Mouse (Mus musculus) B cell, adult 2 months (primary cell): Measurements from ENCODE around the gene 4930558K02Rik.
A peak's percentile ranks its signal among the peaks of the same experiment; 100 is the strongest.

Source experiments
- DNase-seq, 2 experiments: peaks; one replicate each; pipeline ENCODE4 v3.0.0; 2022

4930558K02Rik gene

DNA sequence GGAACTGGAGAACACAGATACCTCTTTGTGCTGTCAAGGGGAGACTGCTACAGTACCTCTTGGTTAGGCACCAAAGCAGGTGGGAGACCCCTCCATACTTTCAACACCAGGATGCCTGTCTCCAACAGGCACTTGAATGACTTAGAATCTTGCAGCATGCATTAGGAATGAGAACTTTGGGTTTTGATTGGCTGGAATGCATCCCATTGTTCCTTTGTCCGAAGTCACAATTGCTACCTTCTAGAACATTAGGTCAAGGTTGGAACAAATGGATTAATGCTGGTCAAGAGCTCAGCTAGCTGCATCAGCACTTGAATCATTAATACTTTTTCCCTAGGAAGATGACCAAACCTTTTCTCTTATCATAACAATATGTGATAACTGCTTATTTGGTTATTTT lies at the start of gene 4930558K02Rik:
4930558K02Rik (minus strand) TSS at position 101 of the 400 bp plus-strand sequence.
- no peak for DNase-seq

GRCm38 (mm10) chr1:162023681-162024270 lies 44.3 kb upstream of the 4930558K02Rik start:
- no peak for DNase-seq

DNA sequence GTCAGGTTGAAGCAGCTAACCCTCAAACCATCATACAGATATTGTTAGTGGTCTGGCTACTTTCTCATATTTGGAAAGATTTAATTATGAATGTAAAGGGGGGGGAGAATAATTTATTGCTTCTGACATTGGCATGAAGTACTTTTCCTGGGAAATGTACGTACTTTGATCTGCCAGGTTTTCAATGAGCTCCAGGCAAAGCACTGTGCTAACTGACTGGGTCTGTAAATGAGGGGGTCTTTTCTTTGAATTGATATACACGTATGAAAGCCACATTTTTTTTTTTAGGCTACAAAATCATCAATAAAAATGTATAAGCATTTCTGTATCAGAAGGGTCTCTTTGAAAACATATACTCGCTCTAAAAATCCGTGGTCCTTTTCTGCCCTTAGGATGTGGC lies 41.3 kb upstream of the 4930558K02Rik start:
- no peak for DNase-seq

DNA sequence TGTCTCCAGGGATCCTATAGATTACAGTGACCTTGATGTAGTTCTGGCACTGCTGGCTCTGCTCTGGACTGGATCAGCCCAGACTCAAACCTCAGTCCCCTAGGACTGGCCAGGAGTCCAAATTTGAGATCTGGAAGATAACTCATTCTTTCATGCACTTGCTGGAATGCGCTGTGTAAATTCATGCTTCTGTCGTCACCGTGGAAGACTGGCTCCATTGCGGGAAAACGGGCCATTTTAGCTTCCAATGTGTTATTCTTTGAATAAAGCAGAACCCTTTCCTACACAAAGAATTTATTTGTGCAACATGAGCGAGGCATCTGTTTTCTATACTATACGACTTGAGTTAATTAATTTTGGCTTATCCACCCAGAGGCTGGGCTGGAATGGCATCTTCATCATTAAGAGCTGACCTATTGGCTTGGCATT lies 40.9 kb upstream of the 4930558K02Rik start:
- no peak for DNase-seq

DNA sequence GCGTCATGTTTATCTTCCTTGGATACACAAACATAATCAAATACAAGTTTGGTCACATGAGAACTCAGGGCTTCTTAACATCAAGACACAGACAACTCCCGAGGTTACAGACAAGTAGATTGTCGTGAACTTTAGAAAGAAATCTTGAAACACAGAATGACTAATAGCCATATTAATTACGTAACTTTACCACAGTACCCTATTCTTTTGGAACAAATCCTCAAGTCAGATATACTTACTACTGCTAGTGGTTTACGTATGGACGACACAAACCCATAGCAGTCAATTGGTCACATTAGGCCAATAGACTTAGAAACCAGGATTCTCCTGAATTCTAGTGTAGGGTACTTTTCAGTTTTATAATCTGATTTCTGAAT lies 39.2 kb upstream of the 4930558K02Rik start:
- DNase-seq, result no peak

- DNase-seq, result no peak
Observed at GRCm38 (mm10) chr1:162017975-162018600, 38.7 kb upstream of the 4930558K02Rik start.

GRCm38 (mm10) chr1:162016982-162017381 lies 37.5 kb upstream of the 4930558K02Rik start:
- no peak for DNase-seq

DNA sequence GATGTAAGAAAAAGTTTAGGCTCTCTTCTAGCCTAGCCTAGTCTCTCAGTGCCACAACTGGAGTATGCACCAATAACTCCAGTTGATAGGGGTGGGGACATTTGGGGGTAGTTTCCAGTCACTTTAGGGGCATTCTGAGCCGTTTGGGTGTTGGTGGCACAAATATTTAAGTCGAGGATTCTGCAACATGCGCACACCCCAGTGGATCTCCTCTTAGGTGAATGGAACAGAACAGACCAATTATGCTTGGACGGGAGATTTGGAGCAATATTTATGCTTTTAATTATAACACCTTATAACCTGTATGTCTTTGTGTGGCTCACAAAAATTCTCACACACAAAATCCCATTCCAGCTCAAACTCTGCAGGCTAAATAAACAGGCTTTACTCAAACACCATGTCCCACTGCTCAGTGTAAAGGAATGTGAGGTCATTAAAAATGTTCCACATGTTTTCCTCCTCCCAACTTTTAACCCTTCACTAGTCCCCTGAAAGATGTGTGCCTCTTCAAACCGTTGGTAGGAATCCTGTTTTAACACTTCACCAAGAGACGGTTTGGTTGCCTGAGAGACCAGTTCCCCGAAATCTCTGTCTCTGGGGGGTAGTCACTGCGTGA lies 35.9 kb upstream of the 4930558K02Rik start:
- DNase-seq, result no peak

- no peak for DNase-seq
Observed at GRCm38 (mm10) chr1:162013561-162013960, 34.1 kb upstream of the 4930558K02Rik start.

GRCm38 (mm10) chr1:162011523-162012245 lies 32.2 kb upstream of the 4930558K02Rik start:
- DNase-seq, result no peak

- no peak for DNase-seq
Observed at GRCm38 (mm10) chr1:162009086-162009485, 29.6 kb upstream of the 4930558K02Rik start.

GRCm38 (mm10) chr1:162008631-162009067 lies 29.2 kb upstream of the 4930558K02Rik start:
- no peak for DNase-seq

- no peak for DNase-seq
Observed at GRCm38 (mm10) chr1:162008208-162008607, 28.8 kb upstream of the 4930558K02Rik start.

DNA sequence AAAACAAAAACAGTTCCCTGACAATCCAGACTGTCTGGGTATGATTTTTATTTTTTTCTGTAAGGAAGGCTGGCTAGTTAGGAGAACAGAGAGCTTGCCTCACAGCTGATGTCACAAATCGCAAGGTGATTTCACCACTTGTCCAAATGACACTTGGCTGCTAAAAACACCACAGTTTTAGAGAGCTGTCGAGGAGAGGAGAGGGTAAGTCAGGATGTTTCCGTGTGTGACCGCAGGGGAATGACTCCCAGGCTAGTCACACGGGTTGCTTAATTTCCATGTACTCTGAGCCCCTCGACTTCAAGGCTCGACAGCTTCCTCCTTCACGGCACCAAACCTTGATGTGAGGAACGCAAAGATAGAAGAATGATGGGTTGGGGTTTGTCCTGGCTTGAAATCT lies 26.7 kb upstream of the 4930558K02Rik start:
- no peak for DNase-seq

DNA sequence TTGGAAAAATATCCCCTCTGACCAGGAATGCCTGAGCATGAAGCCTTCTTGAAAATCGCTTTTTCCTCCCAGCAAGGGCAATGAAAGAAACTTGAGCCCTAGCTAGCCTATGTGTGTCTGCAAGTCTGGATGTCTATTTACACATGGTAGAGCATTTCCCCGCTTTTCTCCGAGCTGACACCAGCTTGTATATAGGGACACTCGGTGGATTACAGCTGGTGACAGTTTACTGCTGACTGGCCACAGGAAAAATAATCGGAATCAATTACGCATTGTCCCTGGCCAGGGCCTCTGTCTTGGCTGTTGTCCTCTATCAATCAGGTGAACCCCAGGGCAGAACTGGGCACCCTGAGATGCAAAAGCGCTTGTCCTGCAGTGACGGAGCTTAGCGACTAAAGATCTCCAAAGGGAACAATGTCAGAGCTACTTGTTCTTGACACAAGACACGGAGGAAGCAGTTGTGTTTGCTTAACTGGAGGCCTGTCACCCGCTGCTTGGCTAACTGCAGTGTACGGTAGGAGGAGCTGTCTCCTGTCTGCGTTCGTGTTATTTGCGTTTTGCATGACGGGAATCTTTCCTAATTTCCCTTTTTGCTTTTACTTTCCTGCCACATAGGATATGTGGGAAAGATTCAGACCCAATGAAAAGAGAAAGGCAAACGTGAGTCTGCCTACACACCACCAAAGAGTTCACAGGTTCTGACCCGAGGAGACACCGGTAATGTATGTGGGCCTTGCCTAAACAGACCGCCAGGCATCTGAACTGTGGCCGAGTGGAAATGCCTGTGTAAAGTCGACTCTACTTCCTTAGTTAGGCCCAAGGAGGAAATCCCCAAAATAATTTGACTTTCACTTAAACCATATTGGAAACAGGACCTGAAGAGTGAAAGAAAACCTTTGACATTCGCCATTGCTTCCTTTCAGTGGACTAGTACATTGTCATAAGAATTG lies 25.7 kb upstream of the 4930558K02Rik start:
- peak; percentile 15 to 19 for DNase-seq

DNA sequence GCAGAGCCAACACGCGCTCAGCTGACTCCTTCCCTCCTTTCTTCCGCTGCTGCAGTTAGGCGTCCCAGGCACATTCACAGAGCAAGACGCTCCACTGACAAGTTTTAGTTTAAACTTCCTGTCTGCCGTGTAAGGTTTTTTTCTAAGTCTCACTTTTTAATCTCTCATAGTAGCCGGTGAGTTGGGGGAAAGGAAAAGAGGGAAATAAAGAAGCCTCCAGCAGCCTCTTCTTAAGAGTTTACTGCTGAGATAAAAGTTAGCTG lies 25.0 kb upstream of the 4930558K02Rik start:
- DNase-seq, result no peak

GRCm38 (mm10) chr1:162003729-162004517 lies 24.5 kb upstream of the 4930558K02Rik start:
- DNase-seq, result no peak

GRCm38 (mm10) chr1:162001328-162001727 lies 21.9 kb upstream of the 4930558K02Rik start:
- no peak for DNase-seq

- peak; percentile 65 to 71 for DNase-seq
Observed at GRCm38 (mm10) chr1:161999882-162000371, 20.5 kb upstream of the 4930558K02Rik start.

DNA sequence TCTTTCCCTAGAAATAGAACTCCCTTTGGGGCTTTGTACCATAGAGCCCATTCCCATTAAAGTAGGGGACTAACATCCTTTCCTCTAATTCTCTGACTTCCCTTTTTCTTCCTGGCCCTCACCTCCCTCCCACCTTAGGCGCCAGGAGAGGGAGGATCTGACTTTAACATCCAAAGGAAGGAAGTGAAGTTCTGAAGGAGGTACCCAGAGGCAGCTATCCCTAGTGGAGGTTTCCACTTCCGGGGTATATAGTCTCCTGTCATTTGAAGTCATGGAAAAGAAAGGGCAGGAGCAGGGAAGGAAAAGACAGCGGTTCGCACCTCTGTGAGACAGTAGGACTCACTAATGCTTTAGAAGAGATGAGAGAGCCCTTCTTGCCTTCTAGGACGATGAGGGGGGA lies 19.9 kb upstream of the 4930558K02Rik start:
- DNase-seq, result peak; percentile 23 to 35

DNA sequence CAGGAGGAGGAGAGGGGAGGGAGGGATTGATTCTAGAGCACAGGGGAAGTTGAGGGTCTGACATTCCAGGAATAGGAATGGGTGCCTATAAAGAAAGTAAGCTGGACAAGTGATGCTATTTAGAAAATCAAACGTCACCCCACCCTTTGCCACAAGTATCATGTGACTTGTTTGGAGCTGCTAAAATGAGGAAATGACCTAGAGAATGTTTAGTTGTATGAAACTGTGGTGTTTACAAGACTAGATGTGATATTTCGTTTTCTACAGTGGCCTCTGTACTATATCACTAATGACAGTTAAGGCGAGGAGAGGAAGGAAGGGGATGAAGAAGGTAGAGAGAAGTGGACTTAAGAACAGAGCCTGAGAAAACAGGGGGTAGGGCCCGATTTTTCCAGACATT lies 19.3 kb upstream of the 4930558K02Rik start:
- peak; percentile 44 to 50 for DNase-seq

- no peak for DNase-seq
Observed at GRCm38 (mm10) chr1:161992389-161992788, 13.0 kb upstream of the 4930558K02Rik start.
